Mouse (Mus musculus) stomach, postnatal 0 days (tissue): ENCODE results near the gene Ptcra.

Source experiments
- CTCF ChIP-seq: IDR thresholded peaks from 2 replicates; pipeline ENCODE4 v1.5.1; 2016; ENCODE audit warnings: antibody characterized with exemption, low read depth, mild to moderate bottlenecking, moderate library complexity
- EP300 ChIP-seq: optimal IDR thresholded peaks from 2 replicates; pipeline ENCODE3; 2016; ENCODE audit warnings: antibody characterized with exemption

GRCm38 (mm10) chr17:46750580-46750979 is 12.9 kb downstream of the Ptcra start:
- TF ChIP-seq CTCF = no peak
- TF ChIP-seq EP300 = no peak
